In the genomic region with DNA sequence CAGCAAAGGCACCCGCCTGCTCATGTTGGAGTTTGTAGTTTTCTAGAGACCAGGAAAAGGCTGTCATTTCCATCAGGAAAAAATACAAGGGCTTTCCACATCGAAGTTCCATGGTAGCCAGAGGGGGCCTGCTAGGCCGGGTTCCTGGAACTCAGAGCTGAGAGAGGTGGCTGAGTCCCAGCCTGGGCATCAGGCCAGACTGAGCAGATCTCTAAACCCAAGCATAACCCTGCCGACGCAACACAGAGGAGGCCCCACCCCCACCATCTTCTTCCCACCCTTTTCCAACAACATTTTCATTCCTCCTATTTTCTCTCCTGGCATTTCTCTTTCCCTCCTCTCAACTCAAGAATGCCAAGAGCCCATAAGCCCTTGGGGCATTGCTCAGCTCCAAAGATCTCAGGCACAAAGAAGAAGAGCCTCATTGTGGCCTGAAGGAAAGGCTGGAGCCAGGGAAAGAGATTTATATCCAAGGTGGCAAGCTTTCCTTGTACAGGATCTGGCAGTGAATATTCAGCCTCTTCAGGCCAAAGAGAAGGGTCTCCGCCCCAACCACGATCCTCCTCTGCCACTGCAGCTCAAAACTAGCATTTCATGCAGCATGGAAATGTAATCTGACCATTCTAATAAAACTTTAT, we compare ENCODE assay signal across 8 mouse cellular contexts.
DNase-seq lines count a peak whose midpoint lies in the region; ATAC-seq lines count a peak whose summit lies in the region.

No protein-coding gene starts in this region.

- no peaks in the 10 kb centered on the region for H3K4me1 ChIP-seq in forebrain, embryonic 16.5 days (replicated peaks; ENCODE audit: control insufficient read depth, insufficient read depth, low read length)
- H3K4me1 ChIP-seq in forebrain, embryonic 13.5 days = no peaks in the 10 kb centered on the region
- no peaks in the 10 kb centered on the region for H3K4me1 ChIP-seq in midbrain, embryonic 11.5 days (ENCODE audit: control insufficient read depth, insufficient read depth, low read length)

- no peak overlapping the region for H3K9ac ChIP-seq in forebrain, embryonic 16.5 days (replicated peaks; ENCODE audit: low read depth, low read length)
- no peak overlapping the region for H3K9ac ChIP-seq in forebrain, embryonic 13.5 days
- no peak overlapping the region for H3K9ac ChIP-seq in midbrain, embryonic 11.5 days (ENCODE audit: low read length)

- H3K4me2 ChIP-seq in forebrain, embryonic 16.5 days (ENCODE audit: low read length) = no peak overlapping the region
- no peak overlapping the region for H3K4me2 ChIP-seq in forebrain, embryonic 13.5 days
- no peak overlapping the region for H3K4me2 ChIP-seq in midbrain, embryonic 11.5 days

- DNase-seq in urinary bladder, postnatal 14 days (ENCODE audit: low spot score) = peak; percentile 71
- no peak for DNase-seq in urinary bladder, postnatal 10 days (ENCODE audit: low spot score)
- peak; percentile 30 to 65 for DNase-seq in kidney, postnatal 36 days
- DNase-seq in urinary bladder, postnatal 4 days (ENCODE audit: low spot score in 2 of 2) = peak; percentile 62 to 72
- no peak for DNase-seq in midbrain, embryonic 11.5 days (ENCODE audit: low spot score, missing footprints)
- no peak for DNase-seq in left cerebral cortex, adult 8-10 months (ENCODE audit: low spot score in 2 of 2)

- ATAC-seq in forebrain, embryonic 16.5 days = 0 out of 2 replicates have a peak, but pooled peaks have one; percentile 50
- no peak for ATAC-seq in forebrain, embryonic 13.5 days
- ATAC-seq in midbrain, embryonic 11.5 days (ENCODE audit: low FRiP score) = no peak

- H3K27ac ChIP-seq in forebrain, embryonic 16.5 days (ENCODE audit: low read length) = no peak overlapping the region
- no peak overlapping the region for H3K27ac ChIP-seq in forebrain, embryonic 13.5 days
- no peak overlapping the region for H3K27ac ChIP-seq in midbrain, embryonic 11.5 days (ENCODE audit: low read depth, low read length)

- no peaks in the 10 kb centered on the region for H3K36me3 ChIP-seq in forebrain, embryonic 16.5 days (ENCODE audit: control insufficient read depth, insufficient read depth)
- no peaks in the 10 kb centered on the region for H3K36me3 ChIP-seq in forebrain, embryonic 13.5 days (ENCODE audit: poor library complexity, severe bottlenecking)
- no peaks in the 10 kb centered on the region for H3K36me3 ChIP-seq in midbrain, embryonic 11.5 days (ENCODE audit: control insufficient read depth, insufficient read depth, low read length)

- H3K4me3 ChIP-seq in forebrain, embryonic 16.5 days (replicated peaks; ENCODE audit: low read length) = no peak overlapping the region
- no peak overlapping the region for H3K4me3 ChIP-seq in forebrain, embryonic 13.5 days
- H3K4me3 ChIP-seq in midbrain, embryonic 11.5 days (ENCODE audit: low read depth, low read length) = no peak overlapping the region

- WGBS in forebrain, embryonic 16.5 days = 67% methylated on average over 7 of the region's 7 CpGs
- WGBS in forebrain, embryonic 13.5 days = 77% methylated on average over 7 of the region's 7 CpGs
- 86% methylated on average over 7 of the region's 7 CpGs for WGBS in midbrain, embryonic 11.5 days

- H3K27me3 ChIP-seq in forebrain, embryonic 16.5 days (replicated peaks; ENCODE audit: control insufficient read depth, insufficient read depth, low read length) = peaks cover 8% of the 10 kb centered on the region; the same call in 1 of the 2 replicates
- H3K27me3 ChIP-seq in forebrain, embryonic 13.5 days = peaks cover 33% of the 10 kb centered on the region
- H3K27me3 ChIP-seq in midbrain, embryonic 11.5 days (ENCODE audit: control insufficient read depth, insufficient read depth, low read length) = no peaks in the 10 kb centered on the region

- H3K9me3 ChIP-seq in forebrain, embryonic 16.5 days (ENCODE audit: control insufficient read depth, low read length) = no peaks in the 10 kb centered on the region
- no peaks in the 10 kb centered on the region for H3K9me3 ChIP-seq in forebrain, embryonic 13.5 days (replicated peaks)
- H3K9me3 ChIP-seq in midbrain, embryonic 11.5 days (ENCODE audit: control insufficient read depth, low read length) = no peaks in the 10 kb centered on the region; the same call in 1 of the 2 replicates

Comparison
In these comparisons a context has a peak if more than half of its experiments do, and no peak if none do; other contexts are left out.
1. DNase-seq: peak in urinary bladder, postnatal 14 days (single experiment), kidney, postnatal 36 days (2 of 2) and urinary bladder, postnatal 4 days (2 of 2); none in urinary bladder, postnatal 10 days (single experiment), midbrain, embryonic 11.5 days (single experiment) and left cerebral cortex, adult 8-10 months (0 of 2).